Mouse (Mus musculus) C2C12 (cell line): ENCODE results near the gene Mdc1. TPM values are rescaled to one million over a fixed set of nuclear protein-coding genes. Genes with fewer than 3 reads are reported as not detected.
"Not testable (repeated sequence)": the region's sequence is repeated elsewhere in the genome, so short reads cannot be mapped to it uniquely, and the experiment has no call there.

Source experiments
- H3K27me3 ChIP-seq: one replicate; pipeline ENCODE4 v1.6.1; 2011; ENCODE audit not compliant: control insufficient read depth, insufficient read depth, insufficient read length
- H3K36me3 ChIP-seq: one replicate; pipeline ENCODE4 v1.6.1; 2011; ENCODE audit not compliant: control insufficient read depth, insufficient read depth
- H3K4me3 ChIP-seq: one replicate; pipeline ENCODE4 v1.5.1; 2011; ENCODE audit warnings: mild to moderate bottlenecking, control low read depth; ENCODE audit not compliant: poor library complexity, insufficient read depth, severe bottlenecking
- H3K79me2 ChIP-seq: one replicate; pipeline ENCODE4 v1.6.1; 2011; ENCODE audit not compliant: control insufficient read depth, insufficient read depth
- H3K79me3 ChIP-seq: one replicate; pipeline ENCODE4 v1.6.1; 2011; ENCODE audit warnings: low read depth, control low read depth
- H3ac ChIP-seq: one replicate; pipeline ENCODE3; 2011; ENCODE audit warnings: low read depth; ENCODE audit not compliant: control insufficient read depth, insufficient read length
- CEBPB ChIP-seq: IDR thresholded peaks from one replicate; pipeline ENCODE4 v1.6.1; 2011; ENCODE audit warnings: low read depth, mild to moderate bottlenecking, control low read depth, moderate library complexity
- CTCF ChIP-seq: IDR thresholded peaks from one replicate; pipeline ENCODE4 v1.5.1; 2011; ENCODE audit not compliant: control insufficient read depth, insufficient read depth, insufficient read length
- FOSL1 ChIP-seq: IDR thresholded peaks from one replicate; pipeline ENCODE4 v1.8.0; 2011; ENCODE audit warnings: mild to moderate bottlenecking, low read length; ENCODE audit not compliant: poor library complexity, insufficient read depth, severe bottlenecking
- MAX ChIP-seq: IDR thresholded peaks from one replicate; pipeline ENCODE4 v1.6.1; 2011; ENCODE audit warnings: mild to moderate bottlenecking, control low read depth
- MYOD1 ChIP-seq: IDR thresholded peaks from one replicate; pipeline ENCODE4 v1.6.1; 2011; ENCODE audit warnings: low read depth; ENCODE audit not compliant: control insufficient read depth, insufficient read length
- MYOG ChIP-seq: IDR thresholded peaks from one replicate; pipeline ENCODE4 v1.6.1; 2011; ENCODE audit not compliant: control insufficient read depth, insufficient read length; ENCODE audit errors: extremely low read depth
- USF1 ChIP-seq: IDR thresholded peaks from one replicate; pipeline ENCODE4 v1.6.1; 2011; ENCODE audit warnings: low read depth, mild to moderate bottlenecking, control low read depth, moderate library complexity
- polyA plus RNA-seq: library from polyadenylated mRNA; unstranded; fragments of >200 nt; fragmentation: generic; extraction: Trizol; gene quantifications from one replicate; pipeline ENCODE4 v1.2.1, GENCODE M21; 2012; ENCODE audit warnings: missing spikeins

Gene Mdc1
- polyA plus RNA-seq, 1 experiment: 16.6 TPM

GRCm38 (mm10) chr17:35838122-35838544 lies 3.2 kb upstream of the Mdc1 start, which contains the start of gene Tubb5:
TSS of gene Tubb5 (minus strand) at chr17:35838306.
- peak within 1 kb of the TSS; percentile 83 for H3ac ChIP-seq
- no peaks in the 10 kb centered on the region for H3K27me3 ChIP-seq
- peak; percentile 51 for TF ChIP-seq MAX
- TF ChIP-seq MYOG: no peak
- peak; percentile 96 for TF ChIP-seq USF1
- H3K36me3 ChIP-seq: peaks cover 36% of the 10 kb centered on the region
- peak within 1 kb of the TSS; percentile 94 for H3K4me3 ChIP-seq
- H3K79me3 ChIP-seq: peaks cover 48% of the 10 kb centered on the region
- H3K79me2 ChIP-seq: peaks cover 73% of the 10 kb centered on the region

- TF ChIP-seq CEBPB (no peak), USF1 (no peak), MAX (no peak), MYOG (no peak), MYOD1 (no peak), FOSL1 (no peak), CTCF (no peak)
- H3K79me3 ChIP-seq: peaks cover 48% of the 10 kb centered on the region
- no peaks in the 10 kb centered on the region for H3K27me3 ChIP-seq
- peaks cover 71% of the 10 kb centered on the region for H3K79me2 ChIP-seq
- peak overlapping the region; percentile 55 for H3ac ChIP-seq
- peaks cover 33% of the 10 kb centered on the region for H3K36me3 ChIP-seq
- peak overlapping the region; percentile 28 for H3K4me3 ChIP-seq
These were observed 2.7 kb upstream of the Mdc1 start for GRCm38 (mm10) chr17:35838570-35838969.

- H3ac ChIP-seq: peak overlapping the region; percentile 32
- peak overlapping the region; percentile 28 for H3K4me3 ChIP-seq
- peaks cover 44% of the 10 kb centered on the region for H3K79me3 ChIP-seq
- not testable (repeated sequence) for H3K27me3 ChIP-seq
- H3K79me2 ChIP-seq: peaks cover 67% of the 10 kb centered on the region
- peaks cover 29% of the 10 kb centered on the region for H3K36me3 ChIP-seq
These were observed 2.3 kb upstream of the Mdc1 start for GRCm38 (mm10) chr17:35839002-35839401.

GRCm38 (mm10) chr17:35840561-35840960 lies 754 bp upstream of the Mdc1 start:
- TF ChIP-seq USF1: no peak
- TF ChIP-seq MYOD1: no peak
- TF ChIP-seq MYOG: no peak
- no peak for TF ChIP-seq FOSL1
- no peak for TF ChIP-seq CEBPB
- no peak for TF ChIP-seq MAX
- TF ChIP-seq CTCF: no peak
- Histone ChIP-seq H3K36me3 (peaks cover 19% of the 10 kb centered on the region), H3ac (no peak overlapping the region), H3K4me3 (no peak overlapping the region), H3K79me3 (peaks cover 30% of the 10 kb centered on the region), H3K27me3 (no peaks in the 10 kb centered on the region), H3K79me2 (peaks cover 51% of the 10 kb centered on the region)

- peak overlapping the region; percentile 44 for H3K4me3 ChIP-seq
- no peak for TF ChIP-seq FOSL1
- TF ChIP-seq CEBPB: no peak
- TF ChIP-seq MYOG: no peak
- no peak for TF ChIP-seq USF1
- no peak for TF ChIP-seq CTCF
- TF ChIP-seq MAX: no peak
- TF ChIP-seq MYOD1: no peak
- H3K36me3 ChIP-seq: peaks cover 20% of the 10 kb centered on the region
- peak overlapping the region; percentile 57 for H3ac ChIP-seq
- H3K79me2 ChIP-seq: peaks cover 37% of the 10 kb centered on the region
- H3K27me3 ChIP-seq: no peaks in the 10 kb centered on the region
- peaks cover 16% of the 10 kb centered on the region for H3K79me3 ChIP-seq
These were observed 691 bp downstream of the Mdc1 start for GRCm38 (mm10) chr17:35842006-35842405.

DNA sequence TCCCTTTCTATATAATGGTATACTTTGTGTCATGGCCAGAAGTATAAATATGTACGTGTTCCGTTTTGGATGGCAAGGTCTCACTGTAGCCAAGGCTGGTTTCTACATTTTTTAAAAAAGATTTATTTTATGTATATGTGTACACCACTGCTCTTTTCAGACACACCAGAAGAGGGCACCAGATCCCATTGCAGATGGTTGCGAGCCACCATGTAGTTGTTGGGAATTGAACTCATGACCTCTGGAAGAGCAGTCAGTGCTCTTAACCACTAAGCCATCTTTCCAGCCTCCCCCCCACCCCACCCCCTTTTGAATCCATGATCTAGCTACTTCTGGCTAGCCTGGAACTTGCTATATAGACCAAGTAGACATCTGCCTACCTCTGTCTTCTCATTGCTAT lies 2.2 kb downstream of the Mdc1 start:
- TF ChIP-seq MYOD1 (no peak), CEBPB (no peak), MAX (no peak), FOSL1 (no peak), MYOG (no peak), CTCF (no peak), USF1 (no peak)
- H3K27me3 ChIP-seq: no peaks in the 10 kb centered on the region
- peaks cover 25% of the 10 kb centered on the region for H3K79me2 ChIP-seq
- no peak overlapping the region for H3K4me3 ChIP-seq
- no peak overlapping the region for H3ac ChIP-seq
- peaks cover 6% of the 10 kb centered on the region for H3K79me3 ChIP-seq
- peaks cover 35% of the 10 kb centered on the region for H3K36me3 ChIP-seq
